In genomic region chr10:123264461-123265191, GRCm38 (mm10) we compare ENCODE assay signal across 8 mouse cellular contexts. TPM values are rescaled to one million over a fixed set of nuclear protein-coding genes. Genes with fewer than 3 reads are reported as not detected.
DNase-seq lines count a peak whose midpoint lies in the region; ATAC-seq and TF ChIP-seq lines count a peak whose summit lies in the region.

No protein-coding gene starts in this region.

- H3K79me2 ChIP-seq in myocyte (ENCODE audit: control insufficient read depth, insufficient read depth), result no peaks in the 10 kb centered on the region

- H3K4me3 ChIP-seq in forebrain, embryonic 15.5 days, result peak overlapping the region; percentile 75
- H3K4me3 ChIP-seq in intestine, embryonic 15.5 days (replicated peaks), result peak overlapping the region; percentile 60
- H3K4me3 ChIP-seq in limb, embryonic 10.5 days, result peak overlapping the region; percentile 62
- peak overlapping the region; percentile 21 for H3K4me3 ChIP-seq in myocyte

- DNase-seq in cerebellum, adult 11 months, result peak; percentile 1
- no peak for DNase-seq in cerebellum, adult 8-10 months
- peak; percentile 68 for DNase-seq in adrenal gland, postnatal 25 days
- DNase-seq in limb, embryonic 10.5 days (ENCODE audit: low spot score), result peak; percentile 78
- DNase-seq in testis, postnatal 14 days (ENCODE audit: low spot score), result peak; percentile 19

- H3K36me3 ChIP-seq in forebrain, embryonic 15.5 days, result no peaks in the 10 kb centered on the region
- no peaks in the 10 kb centered on the region for H3K36me3 ChIP-seq in intestine, embryonic 15.5 days
- no peaks in the 10 kb centered on the region for H3K36me3 ChIP-seq in limb, embryonic 10.5 days
- H3K36me3 ChIP-seq in myocyte (ENCODE audit: control insufficient read depth, insufficient read depth), result no peaks in the 10 kb centered on the region

- H3ac ChIP-seq in myocyte (ENCODE audit: control insufficient read depth, insufficient read length), result no peak overlapping the region

- peak overlapping the region; percentile 74 for H3K9ac ChIP-seq in forebrain, embryonic 15.5 days (replicated peaks)
- H3K9ac ChIP-seq in intestine, embryonic 15.5 days, result peak overlapping the region; percentile 39

- no peak for TF ChIP-seq POLR2A in myocyte (IDR thresholded peaks at IDR 0.05; ENCODE audit: insufficient read length, low read depth)

- under 1% methylated on average over 83 of the region's 84 CpGs for WGBS in forebrain, embryonic 15.5 days
- WGBS in intestine, embryonic 15.5 days, result under 1% methylated on average over 84 of the region's 84 CpGs
- WGBS in limb, embryonic 10.5 days, result under 1% methylated on average over 84 of the region's 84 CpGs

- peak overlapping the region; percentile 85 for H3K4me2 ChIP-seq in forebrain, embryonic 15.5 days (replicated peaks)
- H3K4me2 ChIP-seq in intestine, embryonic 15.5 days (replicated peaks), result peak overlapping the region; percentile 99
- H3K4me2 ChIP-seq in myocyte (ENCODE audit: low read depth), result peak overlapping the region; percentile 83

- H3K27ac ChIP-seq in forebrain, embryonic 15.5 days (replicated peaks), result peak overlapping the region; percentile 76
- no peak overlapping the region for H3K27ac ChIP-seq in intestine, embryonic 15.5 days
- H3K27ac ChIP-seq in limb, embryonic 10.5 days, result peak overlapping the region; percentile 66

- ATAC-seq in forebrain, embryonic 15.5 days (replicated peaks), result peak; percentile 74
- ATAC-seq in intestine, embryonic 15.5 days, result peak; percentile 85

- peaks cover 20% of the 10 kb centered on the region for H3K4me1 ChIP-seq in forebrain, embryonic 15.5 days
- peaks cover 12% of the 10 kb centered on the region for H3K4me1 ChIP-seq in intestine, embryonic 15.5 days (replicated peaks)
- H3K4me1 ChIP-seq in limb, embryonic 10.5 days, result peaks cover 21% of the 10 kb centered on the region

- H3K9me3 ChIP-seq in forebrain, embryonic 15.5 days, result no peaks in the 10 kb centered on the region
- H3K9me3 ChIP-seq in intestine, embryonic 15.5 days, result no peaks in the 10 kb centered on the region
- no peaks in the 10 kb centered on the region for H3K9me3 ChIP-seq in limb, embryonic 10.5 days (replicated peaks)

- H3K27me3 ChIP-seq in forebrain, embryonic 15.5 days, result no peaks in the 10 kb centered on the region
- peaks cover 12% of the 10 kb centered on the region for H3K27me3 ChIP-seq in intestine, embryonic 15.5 days (replicated peaks)
- peaks cover 40% of the 10 kb centered on the region for H3K27me3 ChIP-seq in limb, embryonic 10.5 days (ENCODE audit: low read depth, poor library complexity, severe bottlenecking)
- H3K27me3 ChIP-seq in myocyte (ENCODE audit: control insufficient read depth, insufficient read depth, insufficient read length), result peaks cover 4% of the 10 kb centered on the region

TF ChIP-seq in myocyte, 11 proteins besides CTCF, POLR2A, EP300 and RAD21:
- TF ChIP-seq SRF (IDR thresholded peaks at IDR 0.05; ENCODE audit: control insufficient read depth, insufficient read length, low read depth), result no peak
- TF ChIP-seq TCF3 (IDR thresholded peaks at IDR 0.05; ENCODE audit: insufficient read length, low read depth), result no peak
- no peak for TF ChIP-seq E2F4 (IDR thresholded peaks at IDR 0.05; ENCODE audit: insufficient read depth)
- no peak for TF ChIP-seq REST (IDR thresholded peaks at IDR 0.05; ENCODE audit: insufficient read depth, insufficient read length)
- no peak for TF ChIP-seq USF1 (IDR thresholded peaks at IDR 0.05; ENCODE audit: low read depth)
- no peak for TF ChIP-seq TCF12 (IDR thresholded peaks at IDR 0.05; ENCODE audit: insufficient read depth, poor library complexity, severe bottlenecking)
- no peak for TF ChIP-seq POLR2AphosphoS2 (IDR thresholded peaks at IDR 0.05; ENCODE audit: insufficient read length, low read depth)
- TF ChIP-seq MYOD1 (IDR thresholded peaks at IDR 0.05; ENCODE audit: control insufficient read depth in 1 of 3, insufficient read length in 2 of 3, low read depth in 2 of 3), result no peak
TF ChIP-seq in myocyte: peak in this region for 0.

RNA-seq across cellular contexts. Expression of gene Fam19a2, which starts 0.8 kb away (rescaled TPM):
- total RNA-seq in adrenal gland, postnatal 25 days (2021), result 0.95 and 1.5 TPM in 2 replicates
- 35.9 and 39.2 TPM in 2 replicates for polyA plus RNA-seq in forebrain, embryonic 15.5 days (2015; fragmentation: Nextera tagmentation; extraction: Ambion mirVana)
- polyA plus RNA-seq in intestine, embryonic 15.5 days (2015; fragmentation: Nextera tagmentation; extraction: Ambion mirVana), result 2.3 and 2.8 TPM in 2 replicates
- 0.69 and 1.6 TPM in 2 replicates for polyA plus RNA-seq in limb, embryonic 10.5 days (2016; fragmentation: Nextera tagmentation; extraction: Ambion mirVana)
- 0.01 TPM for polyA plus RNA-seq in myocyte (2012; fragmentation: generic; extraction: Trizol)

Comparison
In these comparisons a context has a peak if more than half of its experiments do, and no peak if none do; other contexts are left out.
1. H3K4me3 ChIP-seq: peak in every context shown above with its lines; median percentile 75 in forebrain, embryonic 15.5 days; 62 in limb, embryonic 10.5 days; 60 in intestine, embryonic 15.5 days; 21 in myocyte.